Mouse (Mus musculus) erythroblast, adult 5-6 weeks (primary cell): ENCODE measurements around the gene Evi5. TPM values are rescaled to one million over a fixed set of nuclear protein-coding genes. Genes with fewer than 3 reads are reported as not detected.

Experiments
- ATAC-seq: replicated peaks from 2 replicates; pipeline ENCODE4 v1.8.0; 2016; ENCODE audit warnings: moderate number of reproducible peaks, mild to moderate bottlenecking, moderate TSS enrichment, inconsistent platforms; ENCODE audit not compliant: poor library complexity, low FRiP score, severe bottlenecking
- total RNA-seq, 2 experiments: library from RNA; stranded (forward) in 1 of 2; stranded (reverse) in 1 of 2; fragments of 150-400 nt in 1 of 2; fragments of 200-764, 138-1000 nt in 1 of 2; gene quantifications; 2 replicates each; pipeline versions ENCODE4 v1.2.3 to v1.2.4; 2015 to 2017; ENCODE audit warnings: low replicate concordance in 2 of 2

Evi5 gene
- total RNA-seq, 2 experiments from 2014 or later = 520 to 882 TPM

DNA sequence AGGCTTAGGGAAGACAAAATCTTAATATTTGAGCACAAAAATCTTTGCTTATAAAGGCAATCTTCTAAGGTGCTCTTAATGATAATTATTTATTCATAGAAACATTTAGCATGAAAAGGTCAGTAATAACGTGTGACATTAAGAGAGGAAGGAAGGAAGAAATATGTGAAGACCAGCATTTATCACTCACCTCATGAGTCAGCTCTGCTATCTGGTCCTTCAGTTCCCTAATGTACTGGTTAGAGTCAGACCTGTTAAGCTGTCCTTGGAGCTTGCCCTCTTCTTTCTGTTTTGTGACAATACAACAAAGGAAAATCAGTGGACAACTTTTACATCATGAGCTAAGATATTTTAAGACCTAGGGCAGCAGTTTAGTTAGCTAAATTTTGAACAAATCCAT lies 110.4 kb downstream of the Evi5 start:
- ATAC-seq = no peak

DNA sequence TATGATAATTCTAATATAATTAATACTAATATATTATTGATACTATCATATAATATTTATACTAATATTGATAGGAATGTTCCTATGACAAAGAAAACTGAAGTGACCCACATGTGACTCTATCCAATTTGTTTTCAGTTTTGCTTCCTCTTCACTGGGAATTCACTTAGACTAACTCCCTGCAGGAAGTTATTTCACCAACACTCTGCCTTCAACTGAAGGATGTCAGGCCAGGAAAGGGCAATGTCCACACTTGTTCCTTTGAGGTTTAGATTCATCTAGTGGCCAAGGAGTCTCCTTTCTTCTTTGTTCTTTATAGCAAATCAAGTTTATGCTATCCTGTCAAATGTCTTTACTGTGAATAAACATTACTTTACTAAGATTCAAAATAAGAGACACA lies 111.2 kb downstream of the Evi5 start:
- ATAC-seq = no peak

- ATAC-seq = peak; percentile 47; the same call in 1 of the 2 replicates
These were observed 115.8 kb downstream of the Evi5 start for GRCm38 (mm10) chr5:107759121-107759520.

- ATAC-seq = no peak
These were observed 118.8 kb downstream of the Evi5 start for GRCm38 (mm10) chr5:107756072-107756471.

DNA sequence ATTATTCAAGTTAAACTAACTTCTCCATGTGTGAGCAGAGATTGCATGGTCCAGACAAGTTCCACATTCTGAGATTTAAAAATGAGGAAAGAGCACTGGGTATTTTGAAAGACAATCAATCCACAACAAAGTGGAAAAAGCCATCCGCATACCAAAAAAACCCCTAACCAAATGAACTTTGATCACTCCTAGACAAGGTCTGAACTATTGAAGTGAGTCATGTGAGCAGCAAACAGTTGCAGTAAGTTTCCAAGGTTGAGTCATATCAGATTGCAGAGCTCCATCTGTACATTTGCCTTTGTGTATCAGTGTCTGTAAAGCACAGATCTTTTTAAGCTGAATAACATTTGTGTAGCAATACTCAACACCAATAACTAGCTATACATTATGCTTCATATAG lies 120.2 kb downstream of the Evi5 start:
- no peak for ATAC-seq

GRCm38 (mm10) chr5:107753656-107754055 lies 121.3 kb downstream of the Evi5 start:
- ATAC-seq = no peak

GRCm38 (mm10) chr5:107749229-107749916 lies 125.5 kb downstream of the Evi5 start:
- ATAC-seq = no peak

DNA sequence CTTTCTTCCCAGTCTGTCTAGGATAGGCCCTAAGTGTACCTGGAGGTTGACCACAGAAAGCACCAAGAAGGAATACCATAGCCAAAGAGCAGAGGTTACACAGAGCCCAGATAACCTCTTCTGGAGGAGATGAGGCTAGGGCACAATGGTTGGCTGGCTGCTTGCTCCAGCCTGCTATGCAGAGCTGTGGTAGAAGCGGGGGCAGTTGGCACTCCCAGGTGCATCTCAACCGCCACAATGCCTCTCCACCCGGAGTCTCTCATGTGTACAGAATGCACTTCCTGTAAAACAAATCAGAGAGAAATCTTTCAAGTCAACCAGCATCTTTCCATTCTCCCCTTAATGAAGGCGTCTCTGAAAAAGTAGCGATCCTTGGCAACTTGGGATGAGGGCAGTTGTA lies 135.9 kb downstream of the Evi5 start:
- no peak for ATAC-seq

GRCm38 (mm10) chr5:107738296-107738695 lies 136.6 kb downstream of the Evi5 start:
- no peak for ATAC-seq

DNA sequence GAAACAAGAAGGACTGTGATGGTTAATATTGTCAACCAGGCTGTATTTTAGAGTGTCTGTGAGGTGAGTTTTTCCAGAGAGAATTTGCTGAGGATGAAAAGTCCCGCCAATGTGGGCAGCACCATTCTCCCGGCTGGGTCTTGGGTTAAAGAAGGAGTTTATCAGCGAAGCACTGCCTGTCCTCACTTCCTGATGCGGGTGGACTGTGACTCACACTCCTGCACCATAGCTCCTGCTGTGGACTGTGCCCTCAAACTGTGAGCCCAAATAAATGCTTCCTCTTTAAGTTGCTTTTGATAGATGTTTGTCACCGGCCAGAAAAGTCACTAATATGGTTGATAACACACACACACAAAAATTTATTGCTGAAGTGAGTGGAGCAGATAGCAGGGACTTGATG lies 138.7 kb downstream of the Evi5 start:
- ATAC-seq = no peak

DNA sequence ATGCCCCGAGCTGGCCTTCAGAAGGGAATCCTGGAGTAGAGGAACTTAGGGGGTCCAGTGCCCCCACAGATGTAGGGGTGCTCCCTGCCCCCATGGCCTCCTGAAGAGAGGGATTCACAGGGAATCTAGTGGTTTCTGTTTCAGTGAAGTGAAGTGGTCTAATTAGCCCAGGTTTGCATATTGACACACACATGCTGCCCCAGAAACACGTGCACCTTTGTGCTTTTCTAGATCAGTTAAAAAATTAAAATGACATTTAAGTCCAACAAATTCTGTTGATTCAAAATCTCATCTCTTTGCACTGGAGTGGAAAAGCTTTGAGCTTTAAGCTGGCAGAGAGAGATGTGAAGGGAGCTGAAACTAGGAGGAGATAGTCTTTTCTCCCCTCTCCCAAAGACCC lies 143.1 kb downstream of the Evi5 start:
- no peak for ATAC-seq

DNA sequence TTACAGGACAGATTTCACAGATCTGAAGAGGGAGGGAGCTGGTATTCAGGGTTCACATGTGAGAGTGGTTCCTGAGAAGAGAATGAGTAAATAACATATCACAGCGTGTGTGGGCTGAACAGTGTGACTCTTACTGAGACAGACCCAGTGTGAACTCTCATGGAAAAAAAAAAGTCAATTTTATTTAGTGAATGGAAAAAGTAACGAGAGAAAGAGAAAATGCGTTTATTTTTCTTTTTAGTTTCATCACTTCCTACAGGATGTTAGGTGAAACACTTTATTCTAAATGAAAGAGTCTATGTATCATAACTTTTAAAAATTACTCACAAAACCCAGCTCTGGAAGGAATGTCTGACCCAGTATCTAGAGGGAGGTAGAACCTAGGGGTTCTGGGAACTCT lies 143.5 kb downstream of the Evi5 start:
- ATAC-seq = no peak

- no peak for ATAC-seq
These were observed 147.9 kb downstream of the Evi5 start for GRCm38 (mm10) chr5:107727007-107727402.

GRCm38 (mm10) chr5:107726281-107727006 lies 148.5 kb downstream of the Evi5 start:
- ATAC-seq = no peak

DNA sequence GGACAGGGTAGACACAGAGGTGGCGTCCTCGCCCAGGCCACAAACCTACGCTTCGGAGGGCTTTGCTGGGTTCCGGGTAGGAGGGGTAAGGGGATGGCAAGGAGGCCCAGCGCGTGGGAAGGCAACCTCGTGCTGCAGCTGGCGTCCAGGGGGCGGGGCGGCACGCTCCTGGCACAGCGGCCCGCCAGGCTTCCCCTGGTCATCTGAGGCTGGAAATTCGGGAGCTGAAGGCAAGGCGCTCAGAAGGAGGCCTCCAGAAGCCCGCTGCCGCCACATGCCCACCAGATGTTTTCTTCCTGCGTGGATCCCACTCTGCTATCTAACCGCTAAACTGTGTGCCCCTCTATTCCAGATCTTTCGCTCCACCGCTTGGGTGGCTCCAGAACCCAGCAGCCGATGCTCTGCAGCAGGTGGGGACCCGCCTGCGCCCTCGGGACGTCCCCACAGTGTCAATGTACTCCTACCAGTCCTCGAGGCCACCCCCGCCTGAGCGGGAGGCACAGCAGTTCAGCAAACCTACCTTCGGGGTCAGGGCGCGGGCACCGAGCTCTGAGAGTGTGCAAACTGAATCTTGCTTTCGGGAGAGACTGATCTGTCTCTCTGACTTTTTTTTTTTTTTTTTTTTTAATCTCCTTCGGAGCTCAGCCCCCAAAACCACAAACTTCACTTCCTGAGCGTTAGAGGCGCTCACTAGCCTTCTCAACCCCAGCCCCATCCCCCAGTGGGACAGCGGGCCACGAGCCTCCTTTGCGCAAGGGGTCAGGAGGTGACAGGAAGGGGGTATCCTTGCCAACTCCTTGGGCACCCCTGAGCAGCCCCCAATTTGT lies 149.3 kb downstream of the Evi5 start, which contains the start of gene Gfi1:
Gfi1 (minus strand) TSS at position 602 of the 827 bp plus-strand sequence.
- ATAC-seq = no peak

DNA sequence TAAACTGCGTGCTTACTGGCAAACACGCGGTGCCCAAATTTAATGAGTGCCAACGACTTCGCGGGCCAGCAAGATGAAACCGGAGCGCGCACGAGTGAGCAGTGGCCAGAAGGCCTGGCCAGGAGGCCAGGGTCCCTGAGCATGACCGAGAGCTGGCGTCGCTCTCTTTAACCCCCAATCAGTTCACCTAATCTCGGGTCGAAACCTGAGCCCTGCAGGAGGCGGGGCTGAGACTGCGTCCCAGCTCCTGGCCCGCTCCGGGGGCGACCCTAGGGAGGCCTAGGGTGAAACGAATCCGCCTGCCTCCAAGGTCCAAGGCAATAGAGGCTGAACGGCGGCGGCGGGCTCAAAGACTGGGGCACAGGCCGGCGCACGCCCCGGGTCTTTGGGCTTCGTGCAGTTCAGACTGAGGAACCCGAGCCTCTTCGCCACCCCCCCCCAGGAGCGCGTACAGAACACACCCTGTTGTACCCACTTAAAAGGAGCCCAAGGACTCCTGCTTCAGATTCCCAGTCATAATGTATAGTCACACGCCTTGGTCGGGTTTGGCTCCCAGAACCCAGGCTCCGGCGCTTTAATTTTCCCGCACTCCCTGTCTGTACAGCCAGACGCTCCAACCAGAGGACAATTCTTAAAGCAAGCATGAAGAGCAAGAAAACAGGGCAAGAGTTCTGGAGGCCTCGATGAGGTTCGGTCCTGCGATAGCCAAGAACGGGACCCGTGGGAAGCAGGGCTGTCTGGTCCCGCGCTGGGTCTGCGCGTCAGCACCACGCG lies 150.1 kb downstream of the Evi5 start:
- ATAC-seq = no peak

DNA sequence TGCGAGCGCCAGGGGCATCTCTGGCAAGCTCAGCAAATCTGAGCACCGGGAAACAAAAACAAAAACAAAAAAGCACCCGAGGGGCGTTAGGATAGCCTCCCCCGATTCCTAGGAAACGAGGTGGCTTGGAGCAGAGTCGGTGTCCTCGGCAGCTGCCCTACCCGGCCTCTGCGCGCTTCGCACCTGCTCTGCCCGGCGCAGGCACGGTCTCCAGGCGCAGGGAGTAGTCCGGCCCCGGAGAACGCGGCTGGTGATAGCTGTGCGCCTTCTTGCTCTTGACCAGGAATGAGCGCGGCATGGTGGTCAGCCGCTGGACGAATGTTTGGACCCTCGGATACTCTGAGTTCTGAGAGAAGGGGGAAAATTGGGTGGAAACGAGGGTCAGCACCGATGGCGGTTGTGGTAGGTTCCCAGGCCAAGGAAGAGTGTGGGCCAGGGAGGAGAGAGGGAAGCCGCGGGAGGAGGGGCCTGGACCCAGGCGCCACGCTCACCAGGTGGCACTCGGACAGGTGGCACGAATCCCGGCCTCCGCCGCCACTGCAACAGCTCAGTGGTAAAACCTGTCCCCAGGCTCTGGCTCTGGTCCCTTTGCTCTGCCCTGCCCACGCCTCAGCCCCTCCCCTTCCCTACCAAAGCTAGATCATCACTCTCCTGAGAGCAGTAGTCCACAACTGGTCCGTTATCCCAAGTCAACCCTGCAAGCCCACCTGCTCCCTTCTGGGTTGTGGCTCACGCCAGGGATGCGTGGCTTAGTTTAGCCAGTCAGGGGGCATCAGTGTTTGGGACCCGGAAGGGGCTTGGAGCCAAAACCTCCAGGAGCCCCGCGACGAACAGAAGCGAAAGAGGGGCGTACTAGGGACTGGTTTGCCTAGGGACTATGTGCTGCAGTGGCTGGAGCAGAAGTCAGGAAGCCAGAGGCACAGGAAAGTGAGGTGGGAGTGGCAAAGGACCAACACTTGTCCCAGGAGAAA lies 151.1 kb downstream of the Evi5 start:
- no peak for ATAC-seq

DNA sequence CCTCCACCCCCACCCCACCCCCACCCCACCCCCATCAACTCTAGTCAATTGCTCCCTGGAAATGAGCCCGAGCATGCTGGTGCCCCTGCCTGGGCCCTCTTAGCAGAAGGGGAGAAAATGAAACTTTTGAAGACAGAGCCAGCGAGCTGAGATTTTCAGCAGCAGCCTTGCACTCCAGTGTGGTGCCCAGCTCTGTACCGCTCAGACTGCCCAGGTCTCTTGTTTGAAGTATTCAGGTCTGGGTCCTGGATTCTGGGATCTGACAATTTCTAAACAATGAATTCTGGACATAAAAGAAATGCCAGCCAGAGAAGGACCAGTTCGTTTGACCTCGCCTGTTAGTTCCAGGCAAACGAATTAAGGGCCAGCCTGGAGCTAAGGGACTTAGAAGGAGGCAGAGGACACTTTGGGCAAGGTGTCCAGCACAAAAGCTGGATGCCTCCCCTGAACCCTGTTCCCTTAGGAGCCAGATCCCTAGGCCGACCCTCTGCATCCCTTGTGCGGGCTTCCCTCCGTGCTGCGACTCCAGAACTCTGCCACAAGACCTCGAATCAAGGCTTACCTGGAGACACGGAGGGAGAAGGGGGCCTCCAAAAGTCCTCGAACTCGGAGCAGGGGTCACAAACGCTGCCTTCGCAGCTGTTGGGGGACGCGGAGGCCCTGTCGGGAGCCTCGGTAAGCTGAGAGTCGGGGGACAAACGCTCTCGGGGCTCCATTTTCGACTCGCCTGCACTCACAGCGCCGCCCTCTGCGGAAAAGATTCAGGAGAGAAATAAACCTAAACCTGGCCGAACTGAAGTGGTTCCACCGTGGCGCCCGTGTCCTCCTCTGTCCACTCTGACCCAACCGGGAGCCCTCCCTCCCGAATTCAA lies 152.0 kb downstream of the Evi5 start:
- no peak for ATAC-seq
